Mouse (Mus musculus): Measurements from ENCODE around the gene Aldh6a1. TPM values are rescaled to one million over a fixed set of nuclear protein-coding genes. Genes with fewer than 3 reads are reported as not detected.
A peak's percentile ranks its signal among the peaks of the same experiment; 100 is the strongest.

Gene Aldh6a1
- total RNA-seq, 2 experiments from 2014 or later = 93.1 to 128 TPM

DNA sequence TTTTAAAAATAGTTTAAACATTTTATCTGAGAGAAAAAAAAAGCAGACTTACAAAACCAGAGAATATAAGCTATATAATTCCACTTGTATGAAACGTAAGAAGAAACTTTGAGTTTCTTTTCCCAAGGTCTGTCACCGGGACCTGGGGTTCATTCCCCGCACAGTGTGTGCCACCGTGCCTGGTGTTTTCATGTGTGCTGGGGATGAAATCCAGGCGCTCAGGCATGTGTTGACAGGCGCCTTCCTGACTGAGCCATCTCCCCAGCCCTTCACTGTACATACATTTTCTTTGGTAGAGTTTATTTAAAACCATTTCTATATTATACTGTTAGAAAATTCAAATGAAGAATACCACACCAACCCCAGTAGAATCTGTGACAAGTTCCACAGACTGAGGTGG, 60.5 kb downstream of the Aldh6a1 start:
- TF ChIP-seq CTCF (IDR thresholded peaks at IDR 0.05) = no peak
- H3K27ac ChIP-seq = no peak overlapping the region
- intact Hi-C loops (cut with DNase I) = no loop called here
- H3K4me3 ChIP-seq = no peak overlapping the region
- DNase-seq = no peak

GRCm38 (mm10) chr12:84388774-84389400, 61.9 kb downstream of the Aldh6a1 start:
- DNase-seq = no peak
- H3K4me3 ChIP-seq = peak overlapping the region; percentile 22
- H3K27ac ChIP-seq = no peak overlapping the region
- TF ChIP-seq CTCF (IDR thresholded peaks at IDR 0.05) = no peak
- intact Hi-C loops (cut with DNase I) = no loop called here

- intact Hi-C loops (cut with DNase I) = no loop called here
- no peak for TF ChIP-seq CTCF (IDR thresholded peaks at IDR 0.05)
- no peak overlapping the region for H3K27ac ChIP-seq
- no peak for DNase-seq
- H3K4me3 ChIP-seq = no peak overlapping the region
Measured at GRCm38 (mm10) chr12:84388097-84388496, 62.7 kb downstream of the Aldh6a1 start.

- Histone ChIP-seq H3K27ac (peak overlapping the region; percentile 28; the same call in 1 of the 2 replicates), H3K4me3 (no peak overlapping the region)
- DNase-seq = no peak
- intact Hi-C loops (cut with DNase I) = no loop called here
- no peak for TF ChIP-seq CTCF (IDR thresholded peaks at IDR 0.05)
Measured at GRCm38 (mm10) chr12:84385408-84385807, 65.4 kb downstream of the Aldh6a1 start.

- TF ChIP-seq CTCF (IDR thresholded peaks at IDR 0.05) = no peak
- H3K4me3 ChIP-seq = no peak overlapping the region
- H3K27ac ChIP-seq = peak overlapping the region; percentile 28; the same call in 1 of the 2 replicates
- intact Hi-C loops (cut with DNase I) = no loop called here
- peak; percentile 46 for DNase-seq
Measured at GRCm38 (mm10) chr12:84384644-84385081, 66.1 kb downstream of the Aldh6a1 start.

DNA sequence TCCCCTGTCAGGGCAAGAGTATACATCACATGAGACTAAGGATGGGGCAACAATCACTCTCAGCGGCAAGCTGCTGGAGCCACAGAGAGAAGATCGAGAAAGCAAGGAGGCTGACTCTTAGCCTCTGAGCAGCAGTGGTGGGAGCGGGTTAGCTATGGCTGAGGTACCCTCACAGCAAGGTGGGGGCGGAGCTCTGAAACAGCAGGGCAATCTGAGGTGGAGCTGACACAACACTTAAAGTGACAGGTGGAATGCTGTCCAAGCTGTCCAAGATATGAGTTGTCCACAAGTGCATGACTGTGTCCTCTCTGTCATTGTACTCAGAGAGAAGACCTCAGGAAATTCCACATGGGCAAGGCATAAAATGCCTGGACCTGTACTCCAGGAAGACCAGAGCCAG, 68.4 kb downstream of the Aldh6a1 start:
- no peak for DNase-seq
- intact Hi-C loops (cut with DNase I) = no loop called here
- no peak overlapping the region for H3K4me3 ChIP-seq
- H3K27ac ChIP-seq = no peak overlapping the region
- TF ChIP-seq CTCF (IDR thresholded peaks at IDR 0.05) = no peak

Other genes with a start within 250 kb of the Aldh6a1 start
- gene Elmsan1, start 232.1 kb downstream of the Aldh6a1 start, total RNA-seq (2021) = 10 to 100 TPM; 10.2 to 11.9 TPM
- gene Ptgr2, start 165.8 kb downstream of the Aldh6a1 start, total RNA-seq (2021) = 10 to 100 TPM; 56.3 to 98.8 TPM
- gene Zfp410, start 134.2 kb downstream of the Aldh6a1 start, total RNA-seq (2021) = 10 to 100 TPM; 21.2 to 24.9 TPM
- gene Coq6, start 89.3 kb downstream of the Aldh6a1 start, total RNA-seq (2021) = 10 to 100 TPM; 20.0 to 31.0 TPM
- gene Fam161b, start 89.2 kb downstream of the Aldh6a1 start, total RNA-seq (2021) = 1 to 10 TPM in 1 of 2 experiments, under 1 TPM in 1; 0.82 to 1.3 TPM
- gene Entpd5, start 42.0 kb downstream of the Aldh6a1 start, total RNA-seq (2021) = 10 to 100 TPM; 12.2 to 14.4 TPM
- gene Bbof1, start 41.9 kb downstream of the Aldh6a1 start, total RNA-seq (2021) = 1 to 10 TPM; 1.0 to 1.6 TPM
- 10 to 100 TPM in 1 of 2 experiments, 1 to 10 TPM in 1; 8.5 to 10.8 TPM for gene Rnf113a2, start 33.8 kb downstream of the Aldh6a1 start, total RNA-seq (2021)
- 10 to 100 TPM in 1 of 2 experiments, 1 to 10 TPM in 1; 10.0 to 10.7 TPM for gene Lin52, start 418 bp upstream of the Aldh6a1 start, total RNA-seq (2021)
- not detected for gene Vsx2, start 118.8 kb upstream of the Aldh6a1 start, total RNA-seq (2021)
- gene Abcd4, start 166.4 kb upstream of the Aldh6a1 start, total RNA-seq (2021) = 1 to 10 TPM; 4.0 to 5.3 TPM
- not detected for gene Vrtn, start 190.0 kb upstream of the Aldh6a1 start, total RNA-seq (2021)
- gene Syndig1l, start 247.8 kb upstream of the Aldh6a1 start, total RNA-seq (2021) = not detected